Mouse (Mus musculus) midbrain, embryonic 16.5 days (tissue): Measurements from ENCODE around the gene Ccer2. TPM values are rescaled to one million over a fixed set of nuclear protein-coding genes. Genes with fewer than 3 reads are reported as not detected.

Source experiments
- ATAC-seq: fragments of 200-750 bp; cut with Nextera tagmentation; 2 replicates; pipeline ENCODE4 v1.8.0; 2017; ENCODE audit warnings: moderate TSS enrichment
- H3K27ac ChIP-seq: fragments of 300-500 bp; sonication (generic); 2 replicates; pipeline ENCODE4 v1.5.1; 2014; ENCODE audit warnings: mild to moderate bottlenecking, low read length, mixed read lengths
- H3K27me3 ChIP-seq: fragments of 300-500 bp; sonication (generic); 2 replicates; pipeline ENCODE4 v1.6.1; 2014; ENCODE audit warnings: low read depth, low read length, mixed read lengths; ENCODE audit not compliant: control insufficient read depth, insufficient read depth
- H3K36me3 ChIP-seq: fragments of 300-500 bp; sonication (generic); 2 replicates; pipeline ENCODE4 v1.6.1; 2014; ENCODE audit warnings: mild to moderate bottlenecking, low read length, moderate library complexity, mixed read lengths; ENCODE audit not compliant: control insufficient read depth, insufficient read depth
- H3K4me1 ChIP-seq: fragments of 300-500 bp; sonication (generic); 2 replicates; pipeline ENCODE4 v1.6.1; 2014; ENCODE audit warnings: mild to moderate bottlenecking, low read length, mixed read lengths; ENCODE audit not compliant: control insufficient read depth, insufficient read depth
- H3K4me2 ChIP-seq: fragments of 300-500 bp; sonication (generic); 2 replicates; pipeline ENCODE4 v1.6.1; 2014; ENCODE audit warnings: mild to moderate bottlenecking, low read length, mixed read lengths
- H3K4me3 ChIP-seq: fragments of 300-500 bp; sonication (generic); 2 replicates; pipeline ENCODE4 v1.5.1; 2014; ENCODE audit warnings: low read depth, mild to moderate bottlenecking, low read length, moderate library complexity, mixed read lengths
- H3K9ac ChIP-seq: fragments of 300-500 bp; sonication (generic); 2 replicates; pipeline ENCODE4 v1.6.1; 2014; ENCODE audit warnings: low read depth, low read length, mixed read lengths
- H3K9me3 ChIP-seq: fragments of 300-500 bp; sonication (generic); replicated peaks from 2 replicates; pipeline ENCODE4 v1.6.1; 2014; ENCODE audit warnings: mild to moderate bottlenecking, low read length, mixed read lengths; ENCODE audit not compliant: control insufficient read depth, poor library complexity, severe bottlenecking
- WGBS: fragments of 180-500 bp; shearing (Covaris S2); extraction: QIAGEN DNeasy Blood & Tissue Kit; methylation state at CpG from one replicate; pipeline ENCODE4 v1.1.7; 2014; 5-methylcytosine and 5-hydroxymethylcytosine counted together
- polyA plus RNA-seq: library from polyadenylated mRNA; unstranded; fragments of >200 nt; fragmentation: Nextera tagmentation; extraction: Ambion mirVana; gene quantifications from 2 replicates; pipeline ENCODE4 v1.2.1, GENCODE M21; 2015

Gene Ccer2
- polyA plus RNA-seq, 1 experiment from 2014 or later, result 0.95 TPM

GRCm38 (mm10) chr7:28766173-28766879 is 10.4 kb downstream of the Ccer2 start, which contains the start of gene Sirt2:
Gene Sirt2 (plus strand): TSS chr7:28766735.
- under 1% methylated on average over 45 of the region's 45 CpGs for WGBS
- peak within 1 kb of the TSS; percentile 69 for H3K4me3 ChIP-seq

GRCm38 (mm10) chr7:28766910-28767309 is 10.9 kb downstream of the Ccer2 start:
- no peak overlapping the region for H3K27ac ChIP-seq
- H3K9ac ChIP-seq, result peak overlapping the region; percentile 73
- H3K4me2 ChIP-seq, result peak overlapping the region; percentile 61
- peak; percentile 33 for ATAC-seq
- H3K27me3 ChIP-seq, result no peaks in the 10 kb centered on the region
- H3K36me3 ChIP-seq, result 0 out of 2 replicates have a peak, but pooled peaks cover under 1% of the 10 kb centered on the region
- WGBS, result 2% methylated on average over 14 of the region's 14 CpGs
- peak overlapping the region; percentile 69 for H3K4me3 ChIP-seq
- peaks cover 25% of the 10 kb centered on the region for H3K4me1 ChIP-seq
- H3K9me3 ChIP-seq, result no peaks in the 10 kb centered on the region

More at GRCm38 (mm10) chr7:28766173-28766879, 10.4 kb downstream of the Ccer2 start, which contains the start of gene Sirt2:
- ATAC-seq, result peak; percentile 98
- H3K9me3 ChIP-seq, result no peaks in the 10 kb centered on the region
- no peaks in the 10 kb centered on the region for H3K27me3 ChIP-seq
- H3K9ac ChIP-seq, result peak within 1 kb of the TSS; percentile 74
- no peak within 1 kb of the TSS for H3K27ac ChIP-seq
- H3K36me3 ChIP-seq, result peaks cover 4% of the 10 kb centered on the region; the same call in 1 of the 2 replicates
- peak within 1 kb of the TSS; percentile 65 for H3K4me2 ChIP-seq
- H3K4me1 ChIP-seq, result peaks cover 25% of the 10 kb centered on the region

GRCm38 (mm10) chr7:28767462-28767965 is 11.5 kb downstream of the Ccer2 start, which contains the start of gene Nfkbib:
Gene Nfkbib (minus strand): TSS chr7:28767512.
- peak within 1 kb of the TSS; percentile 69 for H3K4me3 ChIP-seq
- no peak within 1 kb of the TSS for H3K27ac ChIP-seq
- H3K4me2 ChIP-seq, result peak within 1 kb of the TSS; percentile 61
- H3K9ac ChIP-seq, result peak within 1 kb of the TSS; percentile 73
- WGBS, result 68% methylated on average over 7 of the region's 7 CpGs
- H3K27me3 ChIP-seq, result no peaks in the 10 kb centered on the region
- ATAC-seq, result no peak
- peaks cover 25% of the 10 kb centered on the region for H3K4me1 ChIP-seq
- H3K9me3 ChIP-seq, result no peaks in the 10 kb centered on the region
- H3K36me3 ChIP-seq, result 0 out of 2 replicates have a peak, but pooled peaks cover 5% of the 10 kb centered on the region

- Histone ChIP-seq H3K9me3 (no peaks in the 10 kb centered on the region), H3K36me3 (0 out of 2 replicates have a peak, but pooled peaks cover 5% of the 10 kb centered on the region), H3K4me2 (no peak overlapping the region), H3K27ac (no peak overlapping the region), H3K9ac (no peak overlapping the region), H3K4me3 (no peak overlapping the region), H3K4me1 (peaks cover 25% of the 10 kb centered on the region), H3K27me3 (no peaks in the 10 kb centered on the region)
- ATAC-seq, result no peak
- 94% methylated on average over 9 of the region's 9 CpGs for WGBS
Measured at GRCm38 (mm10) chr7:28769414-28769958, 13.5 kb downstream of the Ccer2 start.

GRCm38 (mm10) chr7:28770309-28770708 is 14.3 kb downstream of the Ccer2 start:
- Histone ChIP-seq H3K4me3 (no peak overlapping the region), H3K9me3 (no peaks in the 10 kb centered on the region), H3K9ac (no peak overlapping the region), H3K4me2 (no peak overlapping the region), H3K4me1 (peaks cover 19% of the 10 kb centered on the region), H3K27ac (no peak overlapping the region), H3K27me3 (no peaks in the 10 kb centered on the region), H3K36me3 (0 out of 2 replicates have a peak, but pooled peaks cover 7% of the 10 kb centered on the region)
- no peak for ATAC-seq
- WGBS, result 90% methylated on average over 3 of the region's 3 CpGs

- no peak overlapping the region for H3K4me2 ChIP-seq
- peaks cover 13% of the 10 kb centered on the region for H3K4me1 ChIP-seq
- no peak overlapping the region for H3K9ac ChIP-seq
- H3K9me3 ChIP-seq, result no peaks in the 10 kb centered on the region
- H3K27ac ChIP-seq, result no peak overlapping the region
- H3K4me3 ChIP-seq, result no peak overlapping the region
- ATAC-seq, result no peak
- H3K27me3 ChIP-seq, result no peaks in the 10 kb centered on the region
- peaks cover 9% of the 10 kb centered on the region; the same call in 1 of the 2 replicates for H3K36me3 ChIP-seq
- WGBS, result 87% methylated on average over 11 of the region's 11 CpGs
Measured at GRCm38 (mm10) chr7:28771867-28772266, 15.9 kb downstream of the Ccer2 start.

- Histone ChIP-seq H3K27me3 (no peaks in the 10 kb centered on the region), H3K27ac (no peak overlapping the region), H3K4me1 (peaks cover 4% of the 10 kb centered on the region), H3K9ac (no peak overlapping the region), H3K36me3 (peaks cover 11% of the 10 kb centered on the region; the same call in 1 of the 2 replicates), H3K4me2 (no peak overlapping the region), H3K4me3 (no peak overlapping the region), H3K9me3 (no peaks in the 10 kb centered on the region)
- 81% methylated on average over 3 of the region's 3 CpGs for WGBS
- no peak for ATAC-seq
Measured at GRCm38 (mm10) chr7:28773163-28773562, 17.2 kb downstream of the Ccer2 start.

- 0 out of 2 replicates have a peak, but pooled peaks have one; percentile 50 for ATAC-seq
Measured at GRCm38 (mm10) chr7:28774164-28774563, 18.2 kb downstream of the Ccer2 start.

More at GRCm38 (mm10) chr7:28774164-28774563, 18.2 kb downstream of the Ccer2 start:
- peaks cover 14% of the 10 kb centered on the region; the same call in 1 of the 2 replicates for H3K36me3 ChIP-seq
- H3K4me3 ChIP-seq, result no peak overlapping the region
- H3K27ac ChIP-seq, result no peak overlapping the region
- no peaks in the 10 kb centered on the region for H3K9me3 ChIP-seq
- no peak overlapping the region for H3K4me2 ChIP-seq
- no peak overlapping the region for H3K9ac ChIP-seq
- WGBS, result 64% methylated on average over 12 of the region's 12 CpGs
- H3K4me1 ChIP-seq, result peaks cover under 1% of the 10 kb centered on the region; the same call in 1 of the 2 replicates
- no peaks in the 10 kb centered on the region for H3K27me3 ChIP-seq
